Mouse (Mus musculus) E14TG2a.4 (cell line): ENCODE results near the gene Hnrnpm.
A peak's percentile ranks its signal among the peaks of the same experiment; 100 is the strongest.

Experiments used
- H3K27me3 ChIP-seq: 2 replicates; pipeline ENCODE4 v1.6.1; 2014; ENCODE audit warnings: low read length, control low read depth; ENCODE audit not compliant: insufficient read depth
- H3K36me3 ChIP-seq: 2 replicates; pipeline ENCODE4 v1.6.1; 2014; ENCODE audit warnings: low read length, control low read depth; ENCODE audit not compliant: insufficient read depth
- H3K4me1 ChIP-seq: replicated peaks from 2 replicates; pipeline ENCODE4 v1.6.1; 2014; ENCODE audit warnings: low read depth, low read length, control low read depth
- H3K4me3 ChIP-seq: replicated peaks from 2 replicates; pipeline ENCODE4 v1.5.1; 2014; ENCODE audit warnings: mild to moderate bottlenecking, low read length
- H3K9me3 ChIP-seq: 2 replicates; pipeline ENCODE4 v1.6.1; 2014; ENCODE audit warnings: low read length, control low read depth
- CTCF ChIP-seq: conservative IDR thresholded peaks from 2 replicates; pipeline ENCODE4 v1.5.1; 2014; ENCODE audit warnings: low read length
- NANOG ChIP-seq: IDR thresholded peaks from 2 replicates; pipeline ENCODE4 v1.6.1; 2014; ENCODE audit warnings: borderline replicate concordance, low read length, mixed read lengths
- POU5F1 ChIP-seq: IDR thresholded peaks from 2 replicates; pipeline ENCODE4 v1.6.1; 2014; ENCODE audit warnings: low read length, borderline replicate concordance

Gene Hnrnpm

DNA sequence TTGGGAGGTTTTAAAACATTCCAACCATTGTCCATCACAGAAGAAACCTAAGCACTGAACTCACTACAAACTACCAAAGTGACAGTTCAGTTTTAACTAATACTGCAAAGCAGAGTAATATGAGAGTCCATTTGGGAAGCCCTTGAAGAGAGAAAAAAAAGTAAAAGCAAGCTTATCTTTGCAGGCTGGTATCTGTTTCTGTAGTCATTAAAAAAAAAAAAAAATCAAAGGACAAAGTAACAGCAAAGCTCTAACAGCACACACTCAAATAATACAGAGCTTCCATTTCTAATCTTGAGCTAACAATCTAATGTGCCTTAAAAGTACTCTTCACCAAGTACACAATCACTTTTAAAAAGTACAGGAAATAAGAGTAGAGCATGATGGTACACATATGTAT is 4.9 kb downstream of the Hnrnpm start:
- H3K4me1 ChIP-seq, result peaks cover 69% of the 10 kb centered on the region
- H3K4me3 ChIP-seq, result no peak overlapping the region
- H3K36me3 ChIP-seq, result peaks cover 69% of the 10 kb centered on the region
- H3K27me3 ChIP-seq, result no peaks in the 10 kb centered on the region
- no peaks in the 10 kb centered on the region for H3K9me3 ChIP-seq
- no peak for TF ChIP-seq CTCF
- TF ChIP-seq POU5F1, result no peak
- no peak for TF ChIP-seq NANOG

DNA sequence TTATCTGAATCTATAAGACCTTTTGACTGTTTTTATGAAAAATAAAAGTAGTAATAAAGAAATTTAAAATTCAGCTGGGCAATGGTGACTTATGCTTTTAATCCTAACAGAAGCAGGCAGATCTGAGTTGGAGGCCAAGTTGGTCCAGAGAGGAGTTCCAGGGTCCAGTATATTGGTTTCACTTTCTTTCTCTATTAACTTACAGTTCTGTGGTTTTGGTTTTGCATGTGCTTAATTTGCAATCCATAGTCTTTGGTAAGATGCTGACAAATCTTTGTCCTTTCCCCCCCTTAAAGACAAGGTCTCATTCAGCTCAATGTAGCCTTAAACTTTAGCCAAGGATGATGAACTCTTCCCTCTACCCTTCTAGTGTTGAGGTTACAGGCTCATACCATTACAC is 7.9 kb downstream of the Hnrnpm start:
- peaks cover 91% of the 10 kb centered on the region for H3K36me3 ChIP-seq
- TF ChIP-seq CTCF, result no peak
- no peak for TF ChIP-seq NANOG
- H3K4me1 ChIP-seq, result peaks cover 82% of the 10 kb centered on the region
- no peaks in the 10 kb centered on the region for H3K27me3 ChIP-seq
- no peak overlapping the region for H3K4me3 ChIP-seq
- no peaks in the 10 kb centered on the region for H3K9me3 ChIP-seq

DNA sequence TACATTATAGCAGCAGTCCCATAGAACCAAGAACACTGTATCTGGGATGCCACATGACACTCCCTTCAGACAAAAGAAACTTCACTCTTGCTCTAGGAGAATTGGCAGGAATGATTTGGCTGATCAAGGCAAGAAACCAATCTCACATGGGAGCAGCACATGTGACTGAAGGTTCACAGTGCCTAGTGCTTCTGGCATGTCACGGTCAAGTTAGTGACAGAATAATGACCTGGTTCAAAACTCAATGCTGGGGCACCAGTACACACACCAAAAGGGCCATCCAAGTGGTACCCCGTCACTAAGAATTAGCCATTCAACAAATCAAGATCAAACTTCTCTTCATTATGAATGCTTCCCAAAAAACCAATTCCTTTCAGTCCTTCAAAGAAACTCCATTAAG is 10.6 kb downstream of the Hnrnpm start:
- no peak for TF ChIP-seq NANOG
- TF ChIP-seq CTCF, result no peak
- TF ChIP-seq POU5F1, result no peak
- Histone ChIP-seq H3K4me3 (no peak overlapping the region), H3K36me3 (peaks cover 85% of the 10 kb centered on the region), H3K9me3 (no peaks in the 10 kb centered on the region), H3K4me1 (peaks cover 79% of the 10 kb centered on the region), H3K27me3 (no peaks in the 10 kb centered on the region)

DNA sequence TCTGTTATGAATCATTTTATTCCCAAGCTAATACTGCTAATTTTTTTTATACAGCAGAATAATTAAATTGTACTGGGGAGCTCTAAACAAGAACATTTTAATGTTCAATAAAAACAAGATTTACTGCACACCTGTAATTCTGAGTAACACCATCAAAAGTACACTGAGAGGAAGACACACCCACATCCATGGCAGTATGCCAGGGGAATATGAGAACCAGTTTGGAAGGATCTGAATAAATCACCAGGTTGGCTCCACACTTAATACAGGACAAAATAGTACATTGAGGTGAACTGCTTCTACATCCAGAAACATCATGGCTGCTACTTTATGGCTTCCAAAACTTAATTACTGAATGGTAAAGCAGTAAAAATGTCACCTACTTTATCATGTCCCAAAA is 11.2 kb downstream of the Hnrnpm start:
- TF ChIP-seq POU5F1, result no peak
- TF ChIP-seq CTCF, result no peak
- no peak for TF ChIP-seq NANOG
- no peaks in the 10 kb centered on the region for H3K9me3 ChIP-seq
- H3K4me3 ChIP-seq, result no peak overlapping the region
- H3K36me3 ChIP-seq, result peaks cover 85% of the 10 kb centered on the region
- peaks cover 82% of the 10 kb centered on the region for H3K4me1 ChIP-seq
- H3K27me3 ChIP-seq, result no peaks in the 10 kb centered on the region

DNA sequence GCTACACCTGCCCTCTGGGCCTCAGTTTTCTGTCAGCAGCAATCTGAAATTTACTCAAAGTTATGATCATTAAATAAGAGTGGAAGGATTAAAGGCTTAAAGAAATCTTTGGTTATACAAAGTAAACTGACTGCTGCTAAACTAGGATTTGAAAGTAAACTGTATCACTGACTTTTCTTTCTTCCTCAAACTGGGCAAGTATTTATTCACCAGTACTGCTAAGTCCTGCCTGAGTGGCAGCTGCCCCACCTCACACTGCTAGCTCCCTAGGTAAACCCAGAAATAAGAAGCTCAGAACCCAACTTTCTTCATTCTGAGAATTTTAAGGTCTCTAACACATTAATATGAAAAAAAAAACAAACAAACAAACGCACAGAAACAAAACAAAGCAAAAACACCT is 12.8 kb downstream of the Hnrnpm start:
- no peak overlapping the region for H3K4me3 ChIP-seq
- peaks cover 89% of the 10 kb centered on the region for H3K36me3 ChIP-seq
- TF ChIP-seq CTCF, result no peak
- TF ChIP-seq POU5F1, result no peak
- no peak for TF ChIP-seq NANOG
- H3K9me3 ChIP-seq, result no peaks in the 10 kb centered on the region
- peaks cover 84% of the 10 kb centered on the region for H3K4me1 ChIP-seq
- H3K27me3 ChIP-seq, result no peaks in the 10 kb centered on the region

DNA sequence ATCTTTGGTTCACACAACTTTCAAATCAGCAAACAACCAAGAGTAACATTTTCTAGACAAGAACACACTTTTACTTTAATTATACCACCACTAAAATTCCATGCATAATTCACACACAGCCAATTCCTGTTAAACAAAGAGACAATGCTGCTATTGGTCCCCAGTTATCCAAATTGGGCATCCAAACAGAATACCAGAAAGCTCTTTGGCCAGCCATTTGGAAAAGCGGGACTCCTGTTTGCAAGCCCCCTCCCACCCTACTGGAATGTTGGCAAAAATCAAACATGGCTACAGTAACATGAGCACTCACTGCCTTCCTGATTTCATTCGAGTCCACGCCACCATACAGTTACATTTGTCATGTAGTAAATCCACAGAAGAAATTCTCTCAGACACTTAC is 17.0 kb downstream of the Hnrnpm start:
- no peaks in the 10 kb centered on the region for H3K9me3 ChIP-seq
- peaks cover 90% of the 10 kb centered on the region for H3K36me3 ChIP-seq
- no peaks in the 10 kb centered on the region for H3K27me3 ChIP-seq
- no peak overlapping the region for H3K4me3 ChIP-seq
- peaks cover 60% of the 10 kb centered on the region for H3K4me1 ChIP-seq
- TF ChIP-seq POU5F1 (no peak), NANOG (no peak), CTCF (no peak)

DNA sequence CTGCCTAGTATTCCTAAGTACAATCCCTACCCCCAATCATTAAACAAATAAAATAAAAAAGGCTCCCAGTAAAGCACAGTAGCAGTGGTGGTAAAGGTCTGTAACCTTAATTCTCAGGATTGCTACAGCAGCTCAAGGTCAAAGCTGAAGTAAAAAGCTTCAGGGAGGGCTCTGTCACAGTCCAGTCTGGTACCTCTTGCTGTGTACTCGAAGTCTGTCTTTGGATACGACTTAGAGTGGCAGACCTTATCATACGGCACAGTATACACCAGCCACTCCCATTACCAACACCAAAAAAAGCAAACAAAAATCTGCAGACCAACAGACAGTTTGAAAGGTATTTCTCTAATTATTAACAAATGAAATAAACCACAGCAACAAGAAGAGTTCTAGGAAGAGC is 19.8 kb downstream of the Hnrnpm start:
- H3K9me3 ChIP-seq, result no peaks in the 10 kb centered on the region
- no peak overlapping the region for H3K4me3 ChIP-seq
- H3K36me3 ChIP-seq, result peaks cover 96% of the 10 kb centered on the region
- TF ChIP-seq POU5F1, result no peak
- TF ChIP-seq NANOG, result no peak
- no peak for TF ChIP-seq CTCF
- no peaks in the 10 kb centered on the region for H3K27me3 ChIP-seq
- peaks cover 48% of the 10 kb centered on the region for H3K4me1 ChIP-seq

DNA sequence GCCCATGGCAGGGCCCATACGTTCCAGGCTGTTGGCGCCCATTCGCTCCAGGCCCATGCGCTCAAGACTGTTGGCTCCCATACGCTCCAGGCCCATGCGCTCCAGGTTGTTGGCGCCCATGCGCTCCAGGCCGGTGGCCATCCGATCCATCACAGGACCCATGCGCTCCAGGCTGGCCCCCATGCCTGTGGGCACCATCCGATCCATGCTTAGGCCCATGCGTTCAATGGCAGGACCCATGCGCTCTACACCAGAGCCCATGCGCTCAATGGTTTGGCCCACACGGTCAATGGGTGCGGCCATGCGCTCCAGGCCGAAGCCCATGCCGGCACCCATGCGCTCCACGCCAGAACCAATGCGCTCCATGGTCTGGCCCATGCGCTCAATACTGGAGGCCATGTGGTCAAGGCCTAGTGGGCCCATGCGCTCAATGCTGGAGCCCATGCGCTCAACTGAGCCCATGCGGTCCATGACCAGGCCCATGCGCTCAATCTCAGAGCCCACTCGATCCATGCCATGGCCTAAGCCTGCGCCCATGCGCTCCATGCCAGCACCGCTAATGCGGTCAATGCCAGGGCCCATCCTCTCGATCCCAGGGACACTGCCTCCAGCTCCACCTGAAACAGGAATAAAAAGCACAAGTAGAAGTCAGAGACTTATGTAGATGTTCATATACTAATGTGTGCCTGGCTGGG is 36.7 kb downstream of the Hnrnpm start:
- Histone ChIP-seq H3K4me1 (peaks cover 39% of the 10 kb centered on the region), H3K27me3 (no peaks in the 10 kb centered on the region), H3K4me3 (peak overlapping the region; percentile 72), H3K36me3 (peaks cover 99% of the 10 kb centered on the region), H3K9me3 (no peaks in the 10 kb centered on the region)
- TF ChIP-seq CTCF, result no peak
- no peak for TF ChIP-seq NANOG
- no peak for TF ChIP-seq POU5F1

DNA sequence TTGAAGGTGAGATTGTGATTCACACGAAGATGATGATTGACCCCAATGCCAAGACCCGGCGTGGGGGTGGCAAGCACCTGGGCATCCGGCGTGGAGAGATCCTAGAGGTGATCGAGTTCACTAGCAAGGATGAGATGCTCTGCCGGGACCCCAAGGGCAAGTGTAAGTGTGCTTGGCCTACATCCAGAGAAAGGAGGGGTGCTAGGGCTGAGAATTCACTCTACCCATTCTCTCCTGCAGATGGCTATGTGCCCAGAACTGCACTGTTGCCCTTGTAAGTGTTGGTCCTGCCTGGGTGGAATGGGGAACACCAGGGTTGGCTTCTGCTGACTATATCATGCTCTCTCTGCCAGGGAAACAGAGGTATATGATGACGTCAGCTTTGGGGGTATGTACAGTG is 41.6 kb downstream of the Hnrnpm start:
- Histone ChIP-seq H3K36me3 (peaks cover 85% of the 10 kb centered on the region), H3K27me3 (no peaks in the 10 kb centered on the region), H3K9me3 (no peaks in the 10 kb centered on the region), H3K4me1 (peaks cover 54% of the 10 kb centered on the region), H3K4me3 (no peak overlapping the region)
- no peak for TF ChIP-seq CTCF
- TF ChIP-seq POU5F1, result no peak
- no peak for TF ChIP-seq NANOG
